Mouse (Mus musculus): Measurements from ENCODE around the gene Cpxm1. TPM values are rescaled to one million over a fixed set of nuclear protein-coding genes. Genes with fewer than 3 reads are reported as not detected.

Cpxm1 gene
- polyA plus RNA-seq, 1 experiment from 2014 or later: 26.3 TPM

DNA sequence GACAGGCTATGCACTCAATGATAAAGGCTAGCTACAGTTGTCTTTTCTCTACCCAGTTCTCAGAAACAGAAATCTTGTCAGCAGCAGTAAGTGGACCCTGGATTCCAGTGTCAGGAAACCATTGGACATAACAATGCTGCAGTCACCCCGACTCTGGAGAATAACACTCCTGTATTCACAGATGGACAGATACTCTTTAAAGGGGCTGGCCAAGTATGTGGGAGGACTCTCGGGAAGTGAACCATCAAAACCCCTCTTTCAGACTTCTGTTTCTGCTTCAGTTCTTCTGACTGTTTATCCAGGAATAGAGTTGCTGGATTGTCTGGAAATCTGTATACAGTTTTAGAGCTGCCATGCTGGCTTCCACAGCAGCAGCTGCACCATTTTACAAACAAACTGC is 32.5 kb upstream of the Cpxm1 start:
- Histone ChIP-seq H3K4me3 (ENCODE audit: low read depth, low read length) (no peak overlapping the region), H3K27me3 (replicated peaks; ENCODE audit: control insufficient read depth, insufficient read depth, low read length) (no peaks in the 10 kb centered on the region), H3K36me3 (ENCODE audit: control insufficient read depth, insufficient read depth, low read length) (no peaks in the 10 kb centered on the region), H3K9me3 (ENCODE audit: control insufficient read depth, low read length) (no peaks in the 10 kb centered on the region), H3K9ac (ENCODE audit: low read depth, low read length) (no peak overlapping the region), H3K4me1 (replicated peaks; ENCODE audit: control insufficient read depth, insufficient read depth, low read length) (peaks cover 9% of the 10 kb centered on the region), H3K27ac (ENCODE audit: low read depth, low read length) (no peak overlapping the region), H3K4me2 (no peak overlapping the region)
- 72% methylated on average over 2 of the region's 2 CpGs for WGBS
- DNase-seq (ENCODE audit: low spot score): no peak
- no peak for ATAC-seq (replicated peaks; ENCODE audit: low FRiP score)

DNA sequence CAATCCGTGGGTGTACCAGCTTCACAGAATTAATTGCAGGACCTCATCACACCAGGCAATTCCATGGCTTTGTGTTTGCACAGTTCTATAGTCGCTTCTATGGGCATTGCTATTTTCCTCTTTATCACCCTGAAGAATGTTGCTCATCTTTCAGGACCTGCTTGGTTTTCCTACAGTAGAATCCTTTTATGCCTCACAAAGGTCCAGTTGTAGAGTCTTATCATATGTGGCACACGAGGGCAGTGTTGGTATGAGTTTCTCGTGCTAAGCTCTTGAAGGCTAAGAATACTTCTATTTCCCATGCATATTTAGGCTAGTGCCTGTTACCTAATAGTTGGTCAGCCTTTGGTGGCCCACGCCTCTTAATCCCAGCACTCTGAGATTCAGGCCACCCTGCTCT is 27.7 kb upstream of the Cpxm1 start:
- peak overlapping the region; percentile 66 for H3K27ac ChIP-seq (ENCODE audit: low read depth, low read length)
- 30% methylated on average over 5 of the region's 5 CpGs for WGBS
- H3K4me2 ChIP-seq: peak overlapping the region; percentile 96
- ATAC-seq (replicated peaks; ENCODE audit: low FRiP score) (no peak), DNase-seq (ENCODE audit: low spot score) (no peak)
- H3K36me3 ChIP-seq (ENCODE audit: control insufficient read depth, insufficient read depth, low read length): no peaks in the 10 kb centered on the region
- no peaks in the 10 kb centered on the region for H3K9me3 ChIP-seq (ENCODE audit: control insufficient read depth, low read length)
- peaks cover 14% of the 10 kb centered on the region for H3K4me1 ChIP-seq (replicated peaks; ENCODE audit: control insufficient read depth, insufficient read depth, low read length)
- H3K27me3 ChIP-seq (replicated peaks; ENCODE audit: control insufficient read depth, insufficient read depth, low read length): no peaks in the 10 kb centered on the region
- H3K4me3 ChIP-seq (ENCODE audit: low read depth, low read length): peak overlapping the region; percentile 70
- peak overlapping the region; percentile 86 for H3K9ac ChIP-seq (ENCODE audit: low read depth, low read length)

DNA sequence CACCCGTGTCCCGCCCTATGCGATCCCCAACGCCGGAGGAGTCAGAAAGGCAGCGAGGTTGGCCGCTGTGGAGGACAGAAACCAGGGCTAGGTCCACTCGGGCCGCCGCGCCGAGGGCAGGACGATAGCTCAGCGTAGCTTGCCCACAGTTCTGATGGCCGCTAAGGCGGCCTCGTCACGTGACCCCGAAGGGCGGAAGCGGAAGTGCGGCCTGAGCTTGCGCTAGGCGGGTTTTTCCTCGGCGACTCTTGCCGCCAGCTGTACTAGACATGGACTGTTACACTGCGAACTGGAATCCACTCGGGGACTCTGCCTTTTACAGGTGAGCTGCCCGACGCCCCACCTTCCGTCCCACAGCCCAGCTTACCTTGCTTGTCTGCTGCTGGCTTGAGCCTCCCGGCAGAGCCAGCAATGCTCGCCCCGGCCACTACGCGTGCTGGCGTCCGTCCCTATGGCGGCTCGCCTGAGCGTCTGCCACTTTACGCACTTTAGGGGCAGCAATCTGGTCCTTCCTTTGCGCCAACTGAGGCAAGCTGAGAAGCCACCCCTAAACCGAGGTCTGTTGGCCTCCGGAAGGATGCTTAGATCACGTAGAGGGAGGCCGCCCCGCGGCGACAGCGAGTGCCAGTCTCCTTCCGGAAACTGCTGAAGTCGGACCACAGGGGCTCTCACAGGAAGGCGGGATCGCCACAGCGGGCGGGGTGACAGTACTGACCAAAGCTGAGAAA is 26.9 kb upstream of the Cpxm1 start, which contains the start of the genes Vps16 and Pced1a:
Gene Vps16 (plus strand): TSS at position 214 of the 728 bp plus-strand sequence.
Gene Pced1a (minus strand): TSS at position 576 of the 728 bp plus-strand sequence.
- Histone ChIP-seq H3K36me3 (ENCODE audit: control insufficient read depth, insufficient read depth, low read length) (no peaks in the 10 kb centered on the region), H3K4me3 (ENCODE audit: low read depth, low read length) (peak within 1 kb of the TSS; percentile 70), H3K27ac (ENCODE audit: low read depth, low read length) (peak within 1 kb of the TSS; percentile 73), H3K27me3 (replicated peaks; ENCODE audit: control insufficient read depth, insufficient read depth, low read length) (no peaks in the 10 kb centered on the region), H3K9ac (ENCODE audit: low read depth, low read length) (peak within 1 kb of the TSS; percentile 86), H3K4me1 (replicated peaks; ENCODE audit: control insufficient read depth, insufficient read depth, low read length) (peaks cover 11% of the 10 kb centered on the region), H3K9me3 (ENCODE audit: control insufficient read depth, low read length) (no peaks in the 10 kb centered on the region), H3K4me2 (peak within 1 kb of the TSS; percentile 96)
- ATAC-seq (replicated peaks; ENCODE audit: low FRiP score): peak; percentile 92
- DNase-seq (ENCODE audit: low spot score): peak; percentile 91
- WGBS: under 1% methylated on average over 58 of the region's 58 CpGs

DNA sequence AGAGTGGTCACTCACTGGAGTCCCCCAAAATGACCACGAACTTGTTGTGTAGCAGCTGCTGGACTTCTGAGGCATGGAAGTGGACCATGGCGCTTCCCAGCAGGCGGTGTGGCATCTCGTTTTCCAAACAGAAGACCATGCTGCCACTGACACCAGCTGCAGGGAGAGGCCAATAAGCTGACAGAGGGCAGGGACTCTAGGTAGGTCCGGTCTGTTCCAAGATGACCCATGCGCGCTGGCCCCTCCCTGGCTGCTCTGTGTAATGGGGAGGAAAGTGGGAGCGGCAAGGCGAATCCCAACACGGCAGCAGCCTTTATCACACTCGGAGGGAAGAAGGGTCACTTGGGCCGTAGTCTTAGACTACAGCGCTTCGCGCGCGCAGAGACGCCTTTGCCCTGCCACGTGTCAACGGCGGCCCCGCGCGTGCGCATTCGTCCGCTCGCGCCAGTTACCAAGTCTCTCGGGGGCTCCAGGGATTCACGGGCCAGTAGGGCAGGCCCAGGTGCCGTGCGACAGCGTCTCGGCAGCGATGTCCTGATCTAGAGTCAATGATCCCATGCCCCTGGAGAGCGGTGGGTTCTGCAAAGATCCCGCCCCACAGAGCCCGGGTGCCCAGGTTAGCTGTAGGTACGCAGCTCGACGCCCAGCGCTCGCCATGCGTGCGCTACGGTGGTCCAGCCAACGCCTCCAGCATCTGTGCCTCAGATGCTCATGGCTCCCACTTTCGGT is 26.2 kb upstream of the Cpxm1 start:
- H3K36me3 ChIP-seq (ENCODE audit: control insufficient read depth, insufficient read depth, low read length): no peaks in the 10 kb centered on the region
- peaks cover 11% of the 10 kb centered on the region for H3K4me1 ChIP-seq (replicated peaks; ENCODE audit: control insufficient read depth, insufficient read depth, low read length)
- peak overlapping the region; percentile 96 for H3K4me2 ChIP-seq
- H3K9me3 ChIP-seq (ENCODE audit: control insufficient read depth, low read length): no peaks in the 10 kb centered on the region
- DNase-seq (ENCODE audit: low spot score): peak; percentile 86
- peak; percentile 66 for ATAC-seq (replicated peaks; ENCODE audit: low FRiP score)
- no peaks in the 10 kb centered on the region for H3K27me3 ChIP-seq (replicated peaks; ENCODE audit: control insufficient read depth, insufficient read depth, low read length)
- peak overlapping the region; percentile 70 for H3K4me3 ChIP-seq (ENCODE audit: low read depth, low read length)
- peak overlapping the region; percentile 73; the same call in 1 of the 2 replicates for H3K27ac ChIP-seq (ENCODE audit: low read depth, low read length)
- H3K9ac ChIP-seq (ENCODE audit: low read depth, low read length): peak overlapping the region; percentile 86
- WGBS: 13% methylated on average over 49 of the region's 49 CpGs

DNA sequence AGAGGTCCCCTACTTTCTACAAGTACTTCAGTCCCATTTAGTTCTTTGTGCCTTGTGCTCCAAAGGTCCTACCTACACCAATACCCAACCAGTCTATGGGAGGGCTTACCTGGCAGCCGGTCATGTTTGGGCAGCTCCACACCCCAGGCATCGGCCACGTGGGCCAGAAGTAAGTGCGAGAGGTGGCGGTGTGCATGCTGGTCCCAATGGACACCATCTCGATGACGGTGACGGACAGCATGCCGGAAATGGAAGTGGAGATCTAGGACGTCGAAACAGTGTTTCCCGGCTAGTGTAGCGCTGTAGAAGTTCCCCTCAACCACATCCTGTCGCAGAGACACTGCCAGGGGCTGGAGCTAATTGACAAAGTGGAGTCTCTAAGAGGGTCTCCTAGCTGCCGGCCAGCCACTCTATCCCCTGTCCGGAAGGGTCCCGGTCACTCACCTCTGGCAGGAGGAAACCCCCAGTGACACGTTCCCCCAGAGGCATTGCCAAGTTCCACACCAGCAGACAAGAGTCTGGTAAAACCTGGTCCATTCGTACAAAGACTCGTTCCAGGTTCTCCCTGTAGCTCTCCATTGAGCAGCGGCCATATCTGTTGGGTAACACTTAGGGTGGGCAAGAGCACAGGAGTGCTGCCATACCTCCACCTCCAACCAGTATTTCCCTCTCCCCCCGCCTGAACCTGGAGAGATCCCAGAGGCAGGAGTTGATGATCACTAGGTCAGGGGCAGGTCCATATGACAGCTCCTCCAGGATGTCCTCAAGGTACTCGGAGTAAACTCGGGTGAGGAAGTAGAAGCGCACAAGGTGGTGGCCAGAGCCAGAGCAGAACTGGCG is 24.6 kb upstream of the Cpxm1 start:
- Histone ChIP-seq H3K4me3 (ENCODE audit: low read depth, low read length) (no peak overlapping the region), H3K9me3 (ENCODE audit: control insufficient read depth, low read length) (no peaks in the 10 kb centered on the region), H3K36me3 (ENCODE audit: control insufficient read depth, insufficient read depth, low read length) (no peaks in the 10 kb centered on the region), H3K27me3 (replicated peaks; ENCODE audit: control insufficient read depth, insufficient read depth, low read length) (no peaks in the 10 kb centered on the region), H3K27ac (ENCODE audit: low read depth, low read length) (no peak overlapping the region), H3K4me1 (replicated peaks; ENCODE audit: control insufficient read depth, insufficient read depth, low read length) (peaks cover 11% of the 10 kb centered on the region), H3K9ac (ENCODE audit: low read depth, low read length) (no peak overlapping the region), H3K4me2 (no peak overlapping the region)
- ATAC-seq (replicated peaks; ENCODE audit: low FRiP score) (no peak), DNase-seq (ENCODE audit: low spot score) (no peak)
- WGBS: 93% methylated on average over 26 of the region's 26 CpGs

DNA sequence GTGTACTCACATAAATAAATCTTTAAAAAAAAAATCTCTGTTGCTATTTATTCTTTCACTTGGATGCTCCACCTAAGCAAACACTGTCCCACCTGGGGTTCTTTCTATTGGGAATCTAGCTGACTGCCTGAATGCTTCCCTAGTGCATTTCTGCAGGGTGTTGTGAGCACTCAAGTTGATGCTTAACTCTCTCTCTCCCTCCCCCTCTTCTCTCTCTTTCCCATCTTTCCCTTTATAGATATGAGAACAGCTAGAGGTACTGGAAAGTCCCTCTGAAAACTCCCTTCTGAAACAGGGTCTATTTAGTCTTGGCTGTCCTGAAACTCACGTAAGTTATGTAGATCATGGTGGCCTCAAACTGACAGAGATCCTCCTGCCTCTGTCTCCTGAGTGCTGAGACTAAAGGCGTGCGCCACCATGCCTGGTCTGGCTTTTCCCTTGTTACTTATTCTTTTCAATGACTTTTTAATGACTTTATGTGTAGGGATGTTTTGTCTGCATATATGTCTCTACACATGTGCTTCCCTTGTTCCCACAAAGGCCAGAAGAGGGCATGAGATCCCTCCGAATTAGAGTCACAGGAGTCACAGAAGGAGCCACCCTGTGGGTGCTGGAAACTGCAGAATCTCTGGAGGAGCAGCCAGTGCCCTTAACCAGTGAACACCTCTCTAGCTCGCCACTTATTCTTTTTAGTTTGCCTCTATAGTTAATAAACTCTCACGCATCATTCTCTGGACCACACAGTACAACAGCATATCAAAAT is 16.9 kb upstream of the Cpxm1 start:
- H3K36me3 ChIP-seq (ENCODE audit: control insufficient read depth, insufficient read depth, low read length): no peaks in the 10 kb centered on the region
- ATAC-seq (replicated peaks; ENCODE audit: low FRiP score): no peak
- no peaks in the 10 kb centered on the region for H3K9me3 ChIP-seq (ENCODE audit: control insufficient read depth, low read length)
- no peak overlapping the region for H3K4me2 ChIP-seq
- H3K9ac ChIP-seq (ENCODE audit: low read depth, low read length): no peak overlapping the region
- H3K4me3 ChIP-seq (ENCODE audit: low read depth, low read length): no peak overlapping the region
- DNase-seq (ENCODE audit: low spot score): no peak
- no peak overlapping the region for H3K27ac ChIP-seq (ENCODE audit: low read depth, low read length)
- 69% methylated on average over 6 of the region's 6 CpGs for WGBS
- H3K27me3 ChIP-seq (replicated peaks; ENCODE audit: control insufficient read depth, insufficient read depth, low read length): no peaks in the 10 kb centered on the region
- no peaks in the 10 kb centered on the region for H3K4me1 ChIP-seq (replicated peaks; ENCODE audit: control insufficient read depth, insufficient read depth, low read length)

DNA sequence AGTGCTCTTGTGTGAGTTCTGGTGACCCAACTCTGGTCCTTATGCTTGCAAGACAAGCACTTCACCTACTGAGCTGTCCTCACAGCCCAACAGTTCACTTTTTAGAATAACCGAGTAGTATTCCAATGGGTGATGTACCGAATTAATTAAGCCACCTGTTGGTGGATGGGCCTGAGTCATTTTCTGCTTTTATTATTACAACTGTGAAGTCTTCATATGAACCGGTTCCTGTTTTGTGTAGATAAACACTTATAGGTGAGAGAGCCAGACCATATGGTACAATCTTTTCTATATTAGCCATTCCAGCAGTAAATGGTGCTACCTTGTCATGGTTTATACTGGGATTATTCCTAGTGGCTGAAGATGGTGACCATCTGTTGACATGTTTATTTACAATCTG is 15.4 kb upstream of the Cpxm1 start:
- ATAC-seq (replicated peaks; ENCODE audit: low FRiP score): no peak
- 80% methylated on average over 3 of the region's 3 CpGs for WGBS
- H3K27me3 ChIP-seq (replicated peaks; ENCODE audit: control insufficient read depth, insufficient read depth, low read length): no peaks in the 10 kb centered on the region
- no peak overlapping the region for H3K4me2 ChIP-seq
- DNase-seq (ENCODE audit: low spot score): no peak
- no peaks in the 10 kb centered on the region for H3K36me3 ChIP-seq (ENCODE audit: control insufficient read depth, insufficient read depth, low read length)
- no peaks in the 10 kb centered on the region for H3K4me1 ChIP-seq (replicated peaks; ENCODE audit: control insufficient read depth, insufficient read depth, low read length)
- H3K27ac ChIP-seq (ENCODE audit: low read depth, low read length): no peak overlapping the region
- no peak overlapping the region for H3K9ac ChIP-seq (ENCODE audit: low read depth, low read length)
- H3K4me3 ChIP-seq (ENCODE audit: low read depth, low read length): no peak overlapping the region
- H3K9me3 ChIP-seq (ENCODE audit: control insufficient read depth, low read length): no peaks in the 10 kb centered on the region

Measured in liver, embryonic 11.5 days (tissue).